Mouse (Mus musculus): ENCODE measurements around the gene Arhgap22. TPM values are rescaled to one million over a fixed set of nuclear protein-coding genes. Genes with fewer than 3 reads are reported as not detected.

The Arhgap22 gene
- total and polyA plus RNA-seq, 2 experiments from 2014 or later, result 1.8 to 3.9 TPM

- H3K27ac ChIP-seq (ENCODE audit: low read depth, low read length), result no peak overlapping the region
- no peak overlapping the region for H3K4me2 ChIP-seq (ENCODE audit: low read depth)
- WGBS, result 70% methylated on average over 2 of the region's 2 CpGs
- H3K27me3 ChIP-seq (ENCODE audit: insufficient read depth, low read length), result no peaks in the 10 kb centered on the region
- no peak overlapping the region for H3K4me3 ChIP-seq (ENCODE audit: low read depth, low read length)
- H3K4me1 ChIP-seq (ENCODE audit: insufficient read depth), result no peaks in the 10 kb centered on the region
- no peak for TF ChIP-seq CTCF (IDR thresholded peaks at IDR 0.05; ENCODE audit: low read depth)
- no peaks in the 10 kb centered on the region for H3K36me3 ChIP-seq (ENCODE audit: insufficient read depth)
- H3K9ac ChIP-seq, result no peak overlapping the region
- ATAC-seq, result no peak
- H3K9me3 ChIP-seq (ENCODE audit: low read length), result no peaks in the 10 kb centered on the region
- no peak for DNase-seq
These were observed 64.5 kb downstream of the Arhgap22 start for GRCm38 (mm10) chr14:33278374-33278773.

GRCm38 (mm10) chr14:33280921-33281320 lies 67.1 kb downstream of the Arhgap22 start:
- WGBS, result 85% methylated on average over 2 of the region's 2 CpGs
- Histone ChIP-seq H3K9ac (no peak overlapping the region), H3K4me1 (ENCODE audit: insufficient read depth) (no peaks in the 10 kb centered on the region), H3K9me3 (ENCODE audit: low read length) (no peaks in the 10 kb centered on the region), H3K27ac (ENCODE audit: low read depth, low read length) (no peak overlapping the region), H3K27me3 (ENCODE audit: insufficient read depth, low read length) (no peaks in the 10 kb centered on the region), H3K36me3 (ENCODE audit: insufficient read depth) (no peaks in the 10 kb centered on the region), H3K4me3 (ENCODE audit: low read depth, low read length) (no peak overlapping the region), H3K4me2 (ENCODE audit: low read depth) (no peak overlapping the region)
- DNase-seq (no peak), ATAC-seq (no peak)
- no peak for TF ChIP-seq CTCF (IDR thresholded peaks at IDR 0.05; ENCODE audit: low read depth)

- H3K4me1 ChIP-seq (ENCODE audit: insufficient read depth), result no peaks in the 10 kb centered on the region
- H3K4me3 ChIP-seq (ENCODE audit: low read depth, low read length), result no peak overlapping the region
- H3K27me3 ChIP-seq (ENCODE audit: insufficient read depth, low read length), result no peaks in the 10 kb centered on the region
- H3K4me2 ChIP-seq (ENCODE audit: low read depth), result no peak overlapping the region
- TF ChIP-seq CTCF (IDR thresholded peaks at IDR 0.05; ENCODE audit: low read depth), result no peak
- no peaks in the 10 kb centered on the region for H3K9me3 ChIP-seq (ENCODE audit: low read length)
- no peak overlapping the region for H3K27ac ChIP-seq (ENCODE audit: low read depth, low read length)
- no peak for ATAC-seq
- H3K9ac ChIP-seq, result no peak overlapping the region
- WGBS, result 89% methylated on average over 4 of the region's 4 CpGs
- no peaks in the 10 kb centered on the region for H3K36me3 ChIP-seq (ENCODE audit: insufficient read depth)
- no peak for DNase-seq
These were observed 68.6 kb downstream of the Arhgap22 start for GRCm38 (mm10) chr14:33282447-33282846.

- WGBS, result 72% methylated on average over 4 of the region's 4 CpGs
- Histone ChIP-seq H3K9me3 (ENCODE audit: low read length) (no peaks in the 10 kb centered on the region), H3K27ac (ENCODE audit: low read depth, low read length) (no peak overlapping the region), H3K4me1 (ENCODE audit: insufficient read depth) (no peaks in the 10 kb centered on the region), H3K4me3 (ENCODE audit: low read depth, low read length) (no peak overlapping the region), H3K36me3 (ENCODE audit: insufficient read depth) (no peaks in the 10 kb centered on the region), H3K9ac (no peak overlapping the region), H3K4me2 (ENCODE audit: low read depth) (no peak overlapping the region), H3K27me3 (ENCODE audit: insufficient read depth, low read length) (no peaks in the 10 kb centered on the region)
- no peak for DNase-seq
- no peak for ATAC-seq
- no peak for TF ChIP-seq CTCF (IDR thresholded peaks at IDR 0.05; ENCODE audit: low read depth)
These were observed 74.1 kb downstream of the Arhgap22 start for GRCm38 (mm10) chr14:33287920-33288319.

- WGBS, result 86% methylated on average over 9 of the region's 9 CpGs
- H3K27ac ChIP-seq (ENCODE audit: low read depth, low read length), result no peak overlapping the region
- no peak overlapping the region for H3K4me3 ChIP-seq (ENCODE audit: low read depth, low read length)
- no peak for TF ChIP-seq CTCF (IDR thresholded peaks at IDR 0.05; ENCODE audit: low read depth)
- DNase-seq, result no peak
- no peak overlapping the region for H3K4me2 ChIP-seq (ENCODE audit: low read depth)
- no peaks in the 10 kb centered on the region for H3K36me3 ChIP-seq (ENCODE audit: insufficient read depth)
- H3K9ac ChIP-seq, result no peak overlapping the region
- H3K4me1 ChIP-seq (ENCODE audit: insufficient read depth), result no peaks in the 10 kb centered on the region
- H3K9me3 ChIP-seq (ENCODE audit: low read length), result no peaks in the 10 kb centered on the region
- H3K27me3 ChIP-seq (ENCODE audit: insufficient read depth, low read length), result no peaks in the 10 kb centered on the region
- ATAC-seq, result no peak
These were observed 76.2 kb downstream of the Arhgap22 start for GRCm38 (mm10) chr14:33290038-33290437.

GRCm38 (mm10) chr14:33294488-33294887 lies 80.7 kb downstream of the Arhgap22 start:
- Histone ChIP-seq H3K27ac (ENCODE audit: low read depth, low read length) (no peak overlapping the region), H3K9ac (no peak overlapping the region), H3K4me2 (ENCODE audit: low read depth) (no peak overlapping the region), H3K9me3 (ENCODE audit: low read length) (no peaks in the 10 kb centered on the region), H3K27me3 (ENCODE audit: insufficient read depth, low read length) (no peaks in the 10 kb centered on the region), H3K4me3 (ENCODE audit: low read depth, low read length) (no peak overlapping the region), H3K36me3 (ENCODE audit: insufficient read depth) (no peaks in the 10 kb centered on the region), H3K4me1 (ENCODE audit: insufficient read depth) (no peaks in the 10 kb centered on the region)
- TF ChIP-seq CTCF (IDR thresholded peaks at IDR 0.05; ENCODE audit: low read depth), result no peak
- 61% methylated on average over 1 of the region's 1 CpGs for WGBS
- DNase-seq (no peak), ATAC-seq (no peak)

GRCm38 (mm10) chr14:33296698-33297341 lies 83.0 kb downstream of the Arhgap22 start:
- H3K9ac ChIP-seq, result no peak overlapping the region
- H3K27ac ChIP-seq (ENCODE audit: low read depth, low read length), result peak overlapping the region; percentile 50
- H3K4me2 ChIP-seq (ENCODE audit: low read depth), result no peak overlapping the region
- peak; percentile 89 for ATAC-seq
- no peaks in the 10 kb centered on the region for H3K4me1 ChIP-seq (ENCODE audit: insufficient read depth)
- WGBS, result 64% methylated on average over 16 of the region's 16 CpGs
- no peak overlapping the region for H3K4me3 ChIP-seq (ENCODE audit: low read depth, low read length)
- DNase-seq, result peak; percentile 66
- no peak for TF ChIP-seq CTCF (IDR thresholded peaks at IDR 0.05; ENCODE audit: low read depth)
- H3K27me3 ChIP-seq (ENCODE audit: insufficient read depth, low read length), result no peaks in the 10 kb centered on the region
- no peaks in the 10 kb centered on the region for H3K36me3 ChIP-seq (ENCODE audit: insufficient read depth)
- no peaks in the 10 kb centered on the region for H3K9me3 ChIP-seq (ENCODE audit: low read length)

Measured in forebrain, postnatal 0 days (tissue).